In genomic region chr17:75380167-75380566, GRCm38 (mm10) we compare ENCODE assay signal across 20 mouse cellular contexts. TPM values are rescaled to one million over a fixed set of nuclear protein-coding genes. Genes with fewer than 3 reads are reported as not detected.
A peak's percentile ranks its signal among the peaks of the same experiment; 100 is the strongest.
DNase-seq lines count a peak whose midpoint lies in the region; ATAC-seq and TF ChIP-seq lines count a peak whose summit lies in the region.
"Had no signal": no experiment of that assay in that cellular context is flagged by ENCODE, and none has a peak within 500 bp of the region (broad histone marks: within the 10 kb centered on the region; RNA-seq: fewer than 3 reads in every experiment).

No protein-coding gene starts in this region.

- no peak for TF ChIP-seq CTCF in midbrain, postnatal 0 days (IDR thresholded peaks at IDR 0.05)

- H3K9ac ChIP-seq in midbrain, embryonic 12.5 days (replicated peaks), result no peak overlapping the region
- no peak overlapping the region for H3K9ac ChIP-seq in midbrain, embryonic 11.5 days (ENCODE audit: low read length)
- H3K9ac ChIP-seq in hindbrain, embryonic 13.5 days, result no peak overlapping the region
- H3K9ac ChIP-seq in midbrain, postnatal 0 days (replicated peaks; ENCODE audit: low read length, poor library complexity, severe bottlenecking), result no peak overlapping the region
- H3K9ac ChIP-seq: embryonic facial prominence, embryonic 15.5 days; heart, embryonic 15.5 days; liver, embryonic 15.5 days had no signal

- ATAC-seq in midbrain, embryonic 12.5 days (ENCODE audit: low FRiP score, low read depth), result 0 out of 2 replicates have a peak, but pooled peaks have one; percentile 34
- ATAC-seq in midbrain, embryonic 11.5 days (ENCODE audit: low FRiP score), result no peak
- peak; percentile 80 for ATAC-seq in hindbrain, embryonic 13.5 days (ENCODE audit: low FRiP score)
- 0 out of 2 replicates have a peak, but pooled peaks have one; percentile 58 for ATAC-seq in midbrain, postnatal 0 days (ENCODE audit: low FRiP score)
- ATAC-seq in CD4-positive, CD25-positive, alpha-beta regulatory T cell, adult 4 months, result no peak
- ATAC-seq: lung, postnatal 0 days had no signal

- no peak overlapping the region for H3K4me2 ChIP-seq in midbrain, embryonic 12.5 days (replicated peaks)
- no peak overlapping the region for H3K4me2 ChIP-seq in midbrain, embryonic 11.5 days
- H3K4me2 ChIP-seq in hindbrain, embryonic 13.5 days, result no peak overlapping the region
- no peak overlapping the region for H3K4me2 ChIP-seq in midbrain, postnatal 0 days (ENCODE audit: low read depth, low read length, poor library complexity, severe bottlenecking)
- H3K4me2 ChIP-seq: embryonic facial prominence, embryonic 15.5 days; heart, embryonic 15.5 days; liver, embryonic 15.5 days had no signal

- H3K9me3 ChIP-seq in midbrain, embryonic 12.5 days, result no peaks in the 10 kb centered on the region
- no peaks in the 10 kb centered on the region for H3K9me3 ChIP-seq in midbrain, embryonic 11.5 days (ENCODE audit: control insufficient read depth, low read length)
- H3K9me3 ChIP-seq in hindbrain, embryonic 13.5 days, result no peaks in the 10 kb centered on the region
- no peaks in the 10 kb centered on the region for H3K9me3 ChIP-seq in midbrain, postnatal 0 days (ENCODE audit: low read length)
- H3K9me3 ChIP-seq: embryonic facial prominence, embryonic 15.5 days; heart, embryonic 15.5 days; liver, embryonic 15.5 days had no signal

- H3K4me1 ChIP-seq in midbrain, embryonic 12.5 days, result no peaks in the 10 kb centered on the region
- H3K4me1 ChIP-seq in midbrain, embryonic 11.5 days (ENCODE audit: control insufficient read depth, insufficient read depth, low read length), result no peaks in the 10 kb centered on the region
- peaks cover 9% of the 10 kb centered on the region; the same call in 1 of the 2 replicates for H3K4me1 ChIP-seq in hindbrain, embryonic 13.5 days (replicated peaks)
- H3K4me1 ChIP-seq in midbrain, postnatal 0 days (ENCODE audit: insufficient read depth, low read length), result no peaks in the 10 kb centered on the region
- H3K4me1 ChIP-seq: liver, embryonic 15.5 days had no signal

- 64% methylated on average over 2 of the region's 2 CpGs for WGBS in midbrain, embryonic 12.5 days
- 64% methylated on average over 2 of the region's 2 CpGs for WGBS in midbrain, embryonic 11.5 days
- 45% methylated on average over 2 of the region's 2 CpGs for WGBS in hindbrain, embryonic 13.5 days
- 46% methylated on average over 2 of the region's 2 CpGs for WGBS in midbrain, postnatal 0 days

- no peak overlapping the region for H3K27ac ChIP-seq in midbrain, embryonic 12.5 days (replicated peaks)
- H3K27ac ChIP-seq in midbrain, embryonic 11.5 days (ENCODE audit: low read depth, low read length), result no peak overlapping the region
- H3K27ac ChIP-seq in hindbrain, embryonic 13.5 days, result no peak overlapping the region
- H3K27ac ChIP-seq in midbrain, postnatal 0 days (ENCODE audit: low read depth, low read length), result no peak overlapping the region
- H3K27ac ChIP-seq: embryonic facial prominence, embryonic 15.5 days; gastrocnemius, adult 2 months; heart, embryonic 15.5 days; liver, embryonic 15.5 days had no signal

- DNase-seq in cerebellum, postnatal 10 days, result peak; percentile 12 to 37
- no peak for DNase-seq in cerebellum, adult 9-10 months
- no peak for DNase-seq in midbrain, embryonic 11.5 days (ENCODE audit: low spot score, missing footprints)
- peak; percentile 16 for DNase-seq in midbrain, postnatal 0 days (ENCODE audit: low spot score)
- DNase-seq in thymus, postnatal 25 days, result no peak
- DNase-seq: cerebellum, postnatal 36 days; gastrocnemius, adult 2 months; heart, adult 18-20 months; kidney, adult 11 months; kidney, postnatal 10 days; right cerebral cortex, postnatal 4 days; thymus, postnatal 4 days had no signal

- H3K27me3 ChIP-seq in midbrain, embryonic 12.5 days, result no peaks in the 10 kb centered on the region
- no peaks in the 10 kb centered on the region for H3K27me3 ChIP-seq in midbrain, embryonic 11.5 days (ENCODE audit: control insufficient read depth, insufficient read depth, low read length)
- no peaks in the 10 kb centered on the region for H3K27me3 ChIP-seq in hindbrain, embryonic 13.5 days
- H3K27me3 ChIP-seq in midbrain, postnatal 0 days (ENCODE audit: insufficient read depth, low read length), result no peaks in the 10 kb centered on the region
- H3K27me3 ChIP-seq: embryonic facial prominence, embryonic 15.5 days; heart, embryonic 15.5 days; liver, embryonic 15.5 days had no signal

- no peak overlapping the region for H3K4me3 ChIP-seq in midbrain, embryonic 12.5 days
- no peak overlapping the region for H3K4me3 ChIP-seq in midbrain, embryonic 11.5 days (ENCODE audit: low read depth, low read length)
- H3K4me3 ChIP-seq in hindbrain, embryonic 13.5 days, result no peak overlapping the region
- H3K4me3 ChIP-seq in midbrain, postnatal 0 days (ENCODE audit: low read depth, low read length), result no peak overlapping the region
- H3K4me3 ChIP-seq: embryonic facial prominence, embryonic 15.5 days; gastrocnemius, adult 2 months; heart, embryonic 15.5 days; liver, embryonic 15.5 days had no signal

- H3K36me3 ChIP-seq in midbrain, embryonic 12.5 days, result no peaks in the 10 kb centered on the region
- H3K36me3 ChIP-seq in midbrain, embryonic 11.5 days (ENCODE audit: control insufficient read depth, insufficient read depth, low read length), result no peaks in the 10 kb centered on the region
- H3K36me3 ChIP-seq in hindbrain, embryonic 13.5 days, result no peaks in the 10 kb centered on the region
- H3K36me3 ChIP-seq in midbrain, postnatal 0 days (ENCODE audit: insufficient read depth, low read length), result no peaks in the 10 kb centered on the region
- H3K36me3 ChIP-seq: heart, embryonic 15.5 days; liver, embryonic 15.5 days had no signal

RNA-seq across cellular contexts. Expression of gene Rasgrp3, which starts 55.5 kb away (rescaled TPM):
- 5.7 and 7.4 TPM in 2 replicates for polyA plus RNA-seq in midbrain, embryonic 12.5 days (2016; fragmentation: Nextera tagmentation; extraction: Ambion mirVana)
- 5.5 and 8.3 TPM in 2 replicates for polyA plus RNA-seq in midbrain, embryonic 11.5 days (2014; fragmentation: Nextera tagmentation; extraction: Ambion mirVana)
- 7.4 and 8.2 TPM in 2 replicates for polyA plus RNA-seq in hindbrain, embryonic 13.5 days (2015; fragmentation: Nextera tagmentation; extraction: Ambion mirVana)
- 8.1 and 9.3 TPM in 2 replicates for total RNA-seq in midbrain, postnatal 0 days (2014; rRNA removed)
- polyA plus RNA-seq in midbrain, postnatal 0 days (2015; fragmentation: Nextera tagmentation; extraction: Ambion mirVana), result 3.2 and 4.8 TPM in 2 replicates
- 1 to 10 TPM in 1 of 2 experiments, under 1 TPM in 1; 0.69 to 3.7 TPM for polyA plus RNA-seq in CD4-positive, CD25-positive, alpha-beta regulatory T cell, adult 4 months (2017; shearing (Covaris generic))
- total RNA-seq: MEL had no signal

Comparison
In these comparisons a context has a peak if more than half of its experiments do, and no peak if none do; other contexts are left out.
1. DNase-seq: peak in cerebellum, postnatal 10 days (2 of 2) and midbrain, postnatal 0 days (single experiment); none in cerebellum, adult 9-10 months (single experiment), midbrain, embryonic 11.5 days (single experiment) and thymus, postnatal 25 days (single experiment).
2. ATAC-seq: peak in midbrain, embryonic 12.5 days (single experiment), hindbrain, embryonic 13.5 days (single experiment) and midbrain, postnatal 0 days (single experiment); none in midbrain, embryonic 11.5 days (single experiment) and CD4-positive, CD25-positive, alpha-beta regulatory T cell, adult 4 months (single experiment).